Mouse (Mus musculus): ENCODE data around the gene Col4a2. TPM values are rescaled to one million over a fixed set of nuclear protein-coding genes. Genes with fewer than 3 reads are reported as not detected.

Col4a2 gene
- polyA plus RNA-seq, 1 experiment from 2014 or later = 33.8 TPM

DNA sequence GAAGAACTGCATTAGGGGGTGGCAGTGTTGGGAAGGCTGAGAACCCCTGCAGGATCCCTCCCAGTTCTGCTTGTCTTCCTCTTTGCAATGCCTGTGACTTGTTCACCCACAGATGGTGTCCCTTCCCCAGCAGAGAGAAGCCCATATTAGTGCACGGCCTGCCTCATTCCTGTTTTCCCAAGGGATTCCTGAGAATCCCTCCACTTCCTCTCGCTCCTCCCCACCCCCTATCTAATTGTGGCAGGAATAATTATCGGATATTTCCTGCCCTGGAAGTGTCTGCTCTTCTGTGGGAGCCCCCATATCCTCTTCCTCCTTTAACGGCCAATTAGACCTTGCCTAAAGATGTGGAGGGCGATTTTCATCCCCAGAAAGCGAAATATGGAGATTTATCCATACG lies 67.0 kb downstream of the Col4a2 start:
- Histone ChIP-seq H3K27ac (ENCODE audit: low read length) (no peak overlapping the region), H3K4me2 (ENCODE audit: low read length) (no peak overlapping the region), H3K9ac (ENCODE audit: low read depth, low read length) (no peak overlapping the region), H3K36me3 (ENCODE audit: control insufficient read depth, insufficient read depth, low read length) (no peaks in the 10 kb centered on the region), H3K27me3 (ENCODE audit: control insufficient read depth, insufficient read depth, low read depth, low read length) (no peaks in the 10 kb centered on the region), H3K9me3 (replicated peaks; ENCODE audit: control insufficient read depth, low read length, poor library complexity, severe bottlenecking) (no peaks in the 10 kb centered on the region), H3K4me3 (ENCODE audit: low read depth, low read length) (no peak overlapping the region), H3K4me1 (ENCODE audit: control insufficient read depth, insufficient read depth, low read length) (peaks cover 8% of the 10 kb centered on the region)
- ATAC-seq = no peak
- WGBS = 86% methylated on average over 7 of the region's 7 CpGs

DNA sequence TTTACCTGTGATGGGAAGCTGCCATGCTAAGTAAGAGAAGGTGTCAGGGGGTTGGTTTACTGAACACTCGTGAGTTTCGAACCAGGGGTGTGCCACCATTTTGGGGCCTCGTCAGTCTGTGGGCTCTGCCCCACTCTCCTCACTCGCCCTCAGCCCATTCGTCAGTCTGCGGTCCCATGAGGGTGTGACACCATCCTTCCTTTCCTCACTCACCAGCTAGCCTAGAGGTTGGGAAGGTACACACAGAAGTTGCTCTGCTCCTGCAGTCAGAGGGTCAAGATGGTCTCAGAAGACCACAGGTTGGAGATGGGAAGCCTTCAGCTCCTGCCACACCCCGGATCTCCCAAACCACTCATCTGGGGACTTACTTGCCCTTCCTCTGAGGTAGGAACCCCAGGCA lies 68.9 kb downstream of the Col4a2 start:
- H3K4me1 ChIP-seq (ENCODE audit: control insufficient read depth, insufficient read depth, low read length) = peaks cover 8% of the 10 kb centered on the region
- H3K9ac ChIP-seq (ENCODE audit: low read depth, low read length) = no peak overlapping the region
- no peaks in the 10 kb centered on the region for H3K27me3 ChIP-seq (ENCODE audit: control insufficient read depth, insufficient read depth, low read depth, low read length)
- no peaks in the 10 kb centered on the region for H3K36me3 ChIP-seq (ENCODE audit: control insufficient read depth, insufficient read depth, low read length)
- H3K4me2 ChIP-seq (ENCODE audit: low read length) = no peak overlapping the region
- H3K27ac ChIP-seq (ENCODE audit: low read length) = no peak overlapping the region
- WGBS = 88% methylated on average over 7 of the region's 7 CpGs
- H3K9me3 ChIP-seq (replicated peaks; ENCODE audit: control insufficient read depth, low read length, poor library complexity, severe bottlenecking) = no peaks in the 10 kb centered on the region
- no peak overlapping the region for H3K4me3 ChIP-seq (ENCODE audit: low read depth, low read length)
- ATAC-seq = no peak

DNA sequence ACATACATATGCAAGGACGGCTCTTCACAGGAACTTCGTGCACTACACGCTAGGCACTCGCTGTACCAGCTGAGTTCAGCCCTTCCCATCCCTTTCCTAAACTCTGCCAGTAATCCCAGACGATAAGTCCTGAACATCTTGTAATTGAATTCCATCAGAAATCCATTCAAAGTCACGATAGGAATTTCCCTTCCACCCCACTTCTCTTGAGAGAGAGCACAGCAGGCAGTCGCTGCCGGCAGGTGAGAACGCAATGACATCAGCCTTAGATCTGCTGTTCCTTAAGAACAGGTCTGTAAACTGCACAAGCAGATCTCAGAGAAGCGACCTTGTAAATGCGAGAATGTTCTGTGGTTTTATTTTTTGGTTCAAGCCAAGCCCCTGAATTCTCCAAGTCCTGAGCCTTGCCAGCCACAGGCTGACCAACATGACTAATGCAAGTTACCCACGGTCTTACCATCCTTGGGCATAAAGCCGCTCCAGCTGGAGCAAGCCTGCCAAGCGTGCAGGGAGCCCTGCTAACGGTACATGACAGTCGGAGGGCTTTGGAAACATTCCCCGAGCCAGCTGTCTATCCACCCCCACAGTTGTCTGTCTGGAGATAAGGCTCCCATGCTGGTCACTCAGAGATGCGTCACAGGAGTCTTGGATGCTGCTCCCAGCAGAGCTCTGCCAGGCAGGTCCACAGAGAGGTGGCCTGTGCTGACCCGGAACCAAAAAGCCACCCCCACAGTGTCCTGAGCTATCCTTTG lies 69.6 kb downstream of the Col4a2 start:
- 27% methylated on average over 19 of the region's 19 CpGs for WGBS
- H3K36me3 ChIP-seq (ENCODE audit: control insufficient read depth, insufficient read depth, low read length) = no peaks in the 10 kb centered on the region
- H3K9ac ChIP-seq (ENCODE audit: low read depth, low read length) = no peak overlapping the region
- no peak overlapping the region; the same call in 1 of the 2 replicates for H3K27ac ChIP-seq (ENCODE audit: low read length)
- H3K27me3 ChIP-seq (ENCODE audit: control insufficient read depth, insufficient read depth, low read depth, low read length) = no peaks in the 10 kb centered on the region
- H3K4me2 ChIP-seq (ENCODE audit: low read length) = no peak overlapping the region
- no peak overlapping the region for H3K4me3 ChIP-seq (ENCODE audit: low read depth, low read length)
- no peaks in the 10 kb centered on the region for H3K9me3 ChIP-seq (replicated peaks; ENCODE audit: control insufficient read depth, low read length, poor library complexity, severe bottlenecking)
- ATAC-seq = peak; percentile 67
- H3K4me1 ChIP-seq (ENCODE audit: control insufficient read depth, insufficient read depth, low read length) = peaks cover 8% of the 10 kb centered on the region

DNA sequence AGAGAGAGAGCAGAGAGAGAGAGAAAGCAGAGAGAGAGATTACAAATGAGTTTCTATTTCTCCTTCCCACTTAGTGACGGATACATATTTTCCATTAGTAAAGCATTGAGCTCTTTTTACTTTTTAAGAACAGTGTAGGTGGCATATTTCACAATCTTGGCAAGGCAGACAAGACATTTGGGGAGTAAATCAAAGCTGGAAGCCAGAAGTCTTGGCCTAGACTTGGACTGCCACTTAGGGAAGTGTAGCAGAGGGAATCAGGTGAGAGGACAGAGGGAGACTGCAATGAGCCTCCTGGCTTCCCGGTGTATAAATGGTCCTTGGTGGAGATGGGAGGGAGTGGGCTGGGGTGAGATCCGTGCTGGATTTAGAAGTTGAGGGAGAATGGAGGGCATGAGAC lies 70.3 kb downstream of the Col4a2 start:
- Histone ChIP-seq H3K4me3 (ENCODE audit: low read depth, low read length) (no peak overlapping the region), H3K9me3 (replicated peaks; ENCODE audit: control insufficient read depth, low read length, poor library complexity, severe bottlenecking) (no peaks in the 10 kb centered on the region), H3K4me1 (ENCODE audit: control insufficient read depth, insufficient read depth, low read length) (peaks cover 8% of the 10 kb centered on the region), H3K4me2 (ENCODE audit: low read length) (no peak overlapping the region), H3K27ac (ENCODE audit: low read length) (no peak overlapping the region), H3K9ac (ENCODE audit: low read depth, low read length) (no peak overlapping the region), H3K27me3 (ENCODE audit: control insufficient read depth, insufficient read depth, low read depth, low read length) (no peaks in the 10 kb centered on the region), H3K36me3 (ENCODE audit: control insufficient read depth, insufficient read depth, low read length) (no peaks in the 10 kb centered on the region)
- WGBS = 56% methylated on average over 3 of the region's 3 CpGs
- ATAC-seq = no peak

DNA sequence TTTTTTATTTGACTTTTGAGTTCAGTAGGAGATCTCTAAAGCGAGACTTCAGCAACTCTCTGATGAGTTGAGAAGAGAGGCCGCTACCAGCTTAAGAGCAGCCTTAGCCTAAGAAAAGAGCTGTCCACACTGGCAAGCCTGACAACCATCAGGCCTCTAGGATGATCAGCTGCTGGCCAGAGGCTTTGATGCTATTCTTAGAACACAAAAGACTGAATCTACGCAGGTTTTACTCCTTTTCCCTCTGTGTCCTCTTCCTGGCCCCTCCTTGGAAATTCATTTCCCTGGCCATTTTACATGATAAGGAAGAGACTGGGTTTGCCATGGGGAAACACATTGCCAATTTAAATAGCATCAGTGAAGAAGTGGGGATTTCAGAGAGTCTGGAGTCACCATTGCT lies 70.8 kb downstream of the Col4a2 start:
- no peaks in the 10 kb centered on the region for H3K36me3 ChIP-seq (ENCODE audit: control insufficient read depth, insufficient read depth, low read length)
- H3K27me3 ChIP-seq (ENCODE audit: control insufficient read depth, insufficient read depth, low read depth, low read length) = no peaks in the 10 kb centered on the region
- H3K4me1 ChIP-seq (ENCODE audit: control insufficient read depth, insufficient read depth, low read length) = peaks cover 8% of the 10 kb centered on the region
- no peak overlapping the region for H3K4me2 ChIP-seq (ENCODE audit: low read length)
- no peak overlapping the region for H3K4me3 ChIP-seq (ENCODE audit: low read depth, low read length)
- ATAC-seq = no peak
- H3K27ac ChIP-seq (ENCODE audit: low read length) = no peak overlapping the region
- 48% methylated on average over 3 of the region's 3 CpGs for WGBS
- H3K9ac ChIP-seq (ENCODE audit: low read depth, low read length) = no peak overlapping the region
- H3K9me3 ChIP-seq (replicated peaks; ENCODE audit: control insufficient read depth, low read length, poor library complexity, severe bottlenecking) = no peaks in the 10 kb centered on the region

DNA sequence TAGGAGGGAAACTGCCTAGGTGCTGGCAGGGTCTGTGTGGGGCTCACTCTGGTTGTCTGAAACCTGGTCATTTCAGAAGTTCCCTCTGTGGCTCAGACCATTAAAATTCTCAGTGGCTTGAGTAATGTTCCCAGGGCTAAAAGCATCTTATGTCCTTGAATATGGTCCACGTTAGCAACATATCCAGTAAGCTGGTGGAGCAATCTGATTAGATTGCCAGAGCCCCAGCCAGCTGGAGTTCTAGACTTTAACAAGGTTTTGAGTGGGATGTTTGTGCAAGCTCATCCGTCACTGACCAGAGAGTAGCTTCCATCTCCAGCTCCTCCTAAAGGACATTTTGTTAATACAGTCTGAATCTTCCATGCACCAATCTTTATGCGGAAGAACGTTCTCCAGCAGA lies 72.2 kb downstream of the Col4a2 start:
- Histone ChIP-seq H3K4me1 (ENCODE audit: control insufficient read depth, insufficient read depth, low read length) (peaks cover 8% of the 10 kb centered on the region), H3K27me3 (ENCODE audit: control insufficient read depth, insufficient read depth, low read depth, low read length) (no peaks in the 10 kb centered on the region), H3K27ac (ENCODE audit: low read length) (no peak overlapping the region), H3K9ac (ENCODE audit: low read depth, low read length) (no peak overlapping the region), H3K4me3 (ENCODE audit: low read depth, low read length) (no peak overlapping the region), H3K9me3 (replicated peaks; ENCODE audit: control insufficient read depth, low read length, poor library complexity, severe bottlenecking) (no peaks in the 10 kb centered on the region), H3K36me3 (ENCODE audit: control insufficient read depth, insufficient read depth, low read length) (no peaks in the 10 kb centered on the region), H3K4me2 (ENCODE audit: low read length) (no peak overlapping the region)
- no peak for ATAC-seq
- WGBS = 80% methylated on average over 4 of the region's 4 CpGs

DNA sequence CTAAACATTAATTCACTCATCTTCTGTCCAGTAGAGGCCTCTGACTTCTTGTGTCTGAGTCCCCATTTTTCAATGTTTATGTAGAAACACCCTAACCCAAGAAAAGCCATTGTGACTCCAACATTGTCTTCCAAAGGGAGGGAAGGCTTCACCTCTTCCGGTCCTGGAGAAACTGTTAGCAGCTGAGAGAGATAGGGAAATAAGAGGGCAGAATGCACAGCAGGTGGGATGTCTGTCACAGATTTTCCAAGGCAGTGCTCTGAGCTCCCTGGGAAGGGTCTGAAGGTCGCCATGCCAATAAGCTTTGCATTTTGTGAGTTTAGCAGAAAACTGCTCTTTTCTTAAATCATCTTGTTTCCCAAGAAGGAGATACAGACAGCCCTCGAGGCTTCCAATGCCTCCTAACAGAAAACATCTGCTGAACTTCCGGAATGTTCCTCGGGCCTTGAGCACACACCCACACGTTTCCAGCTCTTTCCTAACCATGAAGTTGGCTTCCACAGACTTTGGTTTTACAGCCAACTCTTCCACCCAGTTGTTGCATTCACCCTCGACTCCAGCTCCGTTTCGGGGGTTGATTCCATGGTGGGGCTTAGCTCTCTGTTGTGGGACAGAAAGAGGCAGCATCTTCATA lies 72.8 kb downstream of the Col4a2 start:
- Histone ChIP-seq H3K4me1 (ENCODE audit: control insufficient read depth, insufficient read depth, low read length) (peaks cover 8% of the 10 kb centered on the region), H3K4me2 (ENCODE audit: low read length) (no peak overlapping the region), H3K27me3 (ENCODE audit: control insufficient read depth, insufficient read depth, low read depth, low read length) (no peaks in the 10 kb centered on the region), H3K27ac (ENCODE audit: low read length) (no peak overlapping the region), H3K4me3 (ENCODE audit: low read depth, low read length) (no peak overlapping the region), H3K9me3 (replicated peaks; ENCODE audit: control insufficient read depth, low read length, poor library complexity, severe bottlenecking) (no peaks in the 10 kb centered on the region), H3K36me3 (ENCODE audit: control insufficient read depth, insufficient read depth, low read length) (no peaks in the 10 kb centered on the region), H3K9ac (ENCODE audit: low read depth, low read length) (no peak overlapping the region)
- no peak for ATAC-seq
- WGBS = 46% methylated on average over 9 of the region's 9 CpGs

DNA sequence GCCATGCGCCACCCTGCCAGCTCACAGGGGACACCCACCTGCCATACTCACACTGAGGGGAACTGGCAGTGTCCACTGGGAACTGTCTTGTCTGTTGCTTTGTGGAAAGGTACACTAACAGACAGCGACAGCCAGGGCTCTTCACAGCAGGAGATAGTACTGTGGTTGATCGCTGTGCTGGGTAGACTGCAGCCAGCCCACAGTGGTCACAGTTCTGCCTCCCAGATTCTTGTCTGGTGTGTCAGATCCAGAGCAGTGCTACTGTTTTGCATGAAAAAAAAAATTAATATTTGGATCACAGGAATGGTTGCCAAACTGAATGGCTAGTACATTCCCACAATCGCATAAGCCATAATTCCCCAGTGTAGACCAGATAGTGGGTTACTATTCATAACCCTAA lies 74.7 kb downstream of the Col4a2 start:
- Histone ChIP-seq H3K27ac (ENCODE audit: low read length) (no peak overlapping the region), H3K4me2 (ENCODE audit: low read length) (no peak overlapping the region), H3K4me1 (ENCODE audit: control insufficient read depth, insufficient read depth, low read length) (peaks cover 3% of the 10 kb centered on the region), H3K9me3 (replicated peaks; ENCODE audit: control insufficient read depth, low read length, poor library complexity, severe bottlenecking) (no peaks in the 10 kb centered on the region), H3K4me3 (ENCODE audit: low read depth, low read length) (no peak overlapping the region), H3K9ac (ENCODE audit: low read depth, low read length) (no peak overlapping the region), H3K27me3 (ENCODE audit: control insufficient read depth, insufficient read depth, low read depth, low read length) (no peaks in the 10 kb centered on the region), H3K36me3 (ENCODE audit: control insufficient read depth, insufficient read depth, low read length) (no peaks in the 10 kb centered on the region)
- WGBS = 79% methylated on average over 4 of the region's 4 CpGs
- ATAC-seq = no peak

DNA sequence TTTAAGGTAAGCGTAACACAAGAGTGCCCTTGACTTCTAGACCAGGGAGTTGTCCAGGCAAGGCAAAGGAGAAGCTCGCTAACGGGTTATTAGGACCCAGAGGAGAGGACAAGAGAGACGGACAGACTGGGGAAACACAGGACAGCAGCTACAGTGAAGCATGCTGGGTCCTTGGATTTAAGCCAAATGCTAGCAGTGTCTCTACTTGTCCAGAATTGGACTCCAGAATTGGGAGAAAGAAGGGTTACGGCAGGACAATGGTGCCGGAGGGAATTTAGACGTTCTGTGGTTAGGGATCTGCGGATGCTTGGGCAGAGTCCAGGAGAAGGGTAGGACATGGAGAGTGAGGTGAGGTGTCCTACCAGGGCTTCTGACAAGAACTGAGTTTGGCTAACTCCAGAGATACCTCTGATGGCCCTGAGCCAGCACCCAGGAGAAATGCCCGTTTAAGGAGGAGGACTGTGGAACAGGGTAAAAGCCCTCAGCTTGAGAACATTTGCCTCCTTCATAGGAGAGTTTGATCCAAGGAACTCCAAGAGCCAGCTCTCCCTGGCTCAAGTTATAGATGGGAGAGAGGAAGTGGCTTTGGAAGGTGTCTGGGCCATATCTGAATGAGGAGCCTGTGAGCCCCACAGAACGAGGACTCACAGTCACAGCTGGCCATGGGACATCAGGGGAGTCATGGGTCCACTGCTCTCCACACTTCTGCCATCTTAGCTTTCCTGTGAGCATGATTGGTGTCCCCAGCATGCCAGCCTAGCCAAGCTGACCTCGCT lies 76.9 kb downstream of the Col4a2 start:
- H3K36me3 ChIP-seq (ENCODE audit: control insufficient read depth, insufficient read depth, low read length) = no peaks in the 10 kb centered on the region
- 81% methylated on average over 11 of the region's 11 CpGs for WGBS
- no peaks in the 10 kb centered on the region for H3K9me3 ChIP-seq (replicated peaks; ENCODE audit: control insufficient read depth, low read length, poor library complexity, severe bottlenecking)
- no peak overlapping the region for H3K4me3 ChIP-seq (ENCODE audit: low read depth, low read length)
- no peak overlapping the region for H3K4me2 ChIP-seq (ENCODE audit: low read length)
- H3K4me1 ChIP-seq (ENCODE audit: control insufficient read depth, insufficient read depth, low read length) = no peaks in the 10 kb centered on the region; the same call in 1 of the 2 replicates
- H3K27ac ChIP-seq (ENCODE audit: low read length) = no peak overlapping the region
- no peak overlapping the region for H3K9ac ChIP-seq (ENCODE audit: low read depth, low read length)
- no peak for ATAC-seq
- H3K27me3 ChIP-seq (ENCODE audit: control insufficient read depth, insufficient read depth, low read depth, low read length) = no peaks in the 10 kb centered on the region

Data from midbrain, embryonic 16.5 days (tissue).